Mouse (Mus musculus): ENCODE data around the gene Dusp23. TPM values are rescaled to one million over a fixed set of nuclear protein-coding genes. Genes with fewer than 3 reads are reported as not detected.

Dusp23 gene
- polyA plus RNA-seq, 1 experiment, result 14.2 TPM

DNA sequence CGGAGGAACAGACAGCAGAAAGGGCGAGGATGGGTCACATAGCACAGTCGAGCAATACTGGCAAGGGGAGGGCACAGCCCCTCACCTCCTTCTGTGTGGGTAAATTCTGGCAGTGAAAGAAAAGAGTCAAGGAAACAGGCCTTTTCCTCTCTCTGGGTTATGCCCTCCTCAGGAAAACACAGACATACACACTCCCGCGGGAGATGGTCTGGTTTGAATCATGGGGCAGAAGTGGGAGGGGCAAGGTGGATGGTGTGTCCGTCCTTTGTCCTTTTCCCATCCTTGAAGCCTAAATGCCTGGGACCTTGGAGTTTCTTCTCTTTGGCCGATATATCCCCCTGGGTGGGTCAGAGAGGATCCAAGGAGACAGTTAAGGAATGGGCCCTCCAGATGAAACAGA lies 2.9 kb downstream of the Dusp23 start:
- DNase-seq, result no peak
- Histone ChIP-seq H3K27me3 (ENCODE audit: control insufficient read depth, insufficient read depth, low read length) (no peaks in the 10 kb centered on the region), H3K4me1 (replicated peaks; ENCODE audit: control insufficient read depth, insufficient read depth, low read length) (no peaks in the 10 kb centered on the region), H3K36me3 (ENCODE audit: control insufficient read depth, insufficient read depth, low read length) (no peaks in the 10 kb centered on the region), H3K4me3 (ENCODE audit: control insufficient read depth, insufficient read depth, low read length) (no peak overlapping the region), H3K27ac (ENCODE audit: control insufficient read depth, insufficient read depth, low read length) (no peak overlapping the region)
- TF ChIP-seq POLR2A (IDR thresholded peaks at IDR 0.05; ENCODE audit: control insufficient read depth, extremely low read depth, insufficient read depth, low read length, poor library complexity) (no peak), CTCF (IDR thresholded peaks at IDR 0.05; ENCODE audit: borderline replicate concordance, control insufficient read depth, extremely low read depth, insufficient read depth, low read length, poor library complexity) (no peak)
- 88% methylated on average over 7 of the region's 7 CpGs for WGBS

DNA sequence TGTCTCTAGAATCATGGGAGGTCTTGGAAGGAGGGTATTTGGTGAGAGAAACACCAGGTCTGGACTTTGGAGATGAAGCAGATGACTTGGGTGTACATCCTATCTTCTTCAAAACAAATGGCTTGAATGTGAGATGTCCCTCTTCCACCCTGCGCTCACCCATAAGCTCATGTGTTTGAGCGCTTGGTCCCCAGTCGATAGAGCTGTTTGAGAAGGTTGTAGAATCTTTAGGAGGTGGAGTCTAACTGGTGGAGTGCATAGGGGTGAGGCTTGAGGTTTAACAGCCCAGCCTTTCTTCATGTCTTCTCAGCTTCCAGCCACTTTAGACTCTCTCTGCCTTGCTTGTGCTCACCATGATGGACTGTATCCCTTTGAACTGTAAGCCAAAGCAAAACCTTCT lies 6.5 kb downstream of the Dusp23 start:
- Histone ChIP-seq H3K27me3 (ENCODE audit: control insufficient read depth, insufficient read depth, low read length) (no peaks in the 10 kb centered on the region), H3K27ac (ENCODE audit: control insufficient read depth, insufficient read depth, low read length) (no peak overlapping the region), H3K4me3 (ENCODE audit: control insufficient read depth, insufficient read depth, low read length) (no peak overlapping the region), H3K4me1 (replicated peaks; ENCODE audit: control insufficient read depth, insufficient read depth, low read length) (no peaks in the 10 kb centered on the region), H3K36me3 (ENCODE audit: control insufficient read depth, insufficient read depth, low read length) (no peaks in the 10 kb centered on the region)
- no peak for DNase-seq
- 95% methylated on average over 3 of the region's 3 CpGs for WGBS
- TF ChIP-seq POLR2A (IDR thresholded peaks at IDR 0.05; ENCODE audit: control insufficient read depth, extremely low read depth, insufficient read depth, low read length, poor library complexity) (no peak), CTCF (IDR thresholded peaks at IDR 0.05; ENCODE audit: borderline replicate concordance, control insufficient read depth, extremely low read depth, insufficient read depth, low read length, poor library complexity) (no peak)

DNA sequence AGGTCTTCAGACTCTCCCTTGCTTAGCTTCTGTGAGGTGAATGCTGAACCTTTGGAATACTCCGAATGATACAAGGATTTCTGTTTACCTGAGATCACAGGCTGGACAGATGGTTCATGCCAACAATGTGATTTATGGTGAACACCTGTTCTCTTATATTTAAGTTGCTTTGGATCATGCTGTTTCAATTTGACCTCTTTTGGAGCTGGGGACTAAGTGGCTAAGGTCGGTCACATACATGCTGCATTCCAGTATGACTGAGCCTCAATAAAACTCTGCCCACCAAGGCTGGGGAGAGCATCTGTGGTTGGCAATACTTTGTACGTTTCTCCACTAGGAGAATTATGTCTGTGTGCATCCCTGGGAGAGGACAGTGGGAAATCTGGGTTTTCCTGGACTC lies 8.7 kb downstream of the Dusp23 start:
- no peaks in the 10 kb centered on the region for H3K36me3 ChIP-seq (ENCODE audit: control insufficient read depth, insufficient read depth, low read length)
- no peaks in the 10 kb centered on the region for H3K4me1 ChIP-seq (replicated peaks; ENCODE audit: control insufficient read depth, insufficient read depth, low read length)
- H3K27ac ChIP-seq (ENCODE audit: control insufficient read depth, insufficient read depth, low read length), result no peak overlapping the region
- 84% methylated on average over 3 of the region's 3 CpGs for WGBS
- no peak for DNase-seq
- H3K27me3 ChIP-seq (ENCODE audit: control insufficient read depth, insufficient read depth, low read length), result no peaks in the 10 kb centered on the region
- TF ChIP-seq POLR2A (IDR thresholded peaks at IDR 0.05; ENCODE audit: control insufficient read depth, extremely low read depth, insufficient read depth, low read length, poor library complexity), result no peak
- no peak overlapping the region for H3K4me3 ChIP-seq (ENCODE audit: control insufficient read depth, insufficient read depth, low read length)

DNA sequence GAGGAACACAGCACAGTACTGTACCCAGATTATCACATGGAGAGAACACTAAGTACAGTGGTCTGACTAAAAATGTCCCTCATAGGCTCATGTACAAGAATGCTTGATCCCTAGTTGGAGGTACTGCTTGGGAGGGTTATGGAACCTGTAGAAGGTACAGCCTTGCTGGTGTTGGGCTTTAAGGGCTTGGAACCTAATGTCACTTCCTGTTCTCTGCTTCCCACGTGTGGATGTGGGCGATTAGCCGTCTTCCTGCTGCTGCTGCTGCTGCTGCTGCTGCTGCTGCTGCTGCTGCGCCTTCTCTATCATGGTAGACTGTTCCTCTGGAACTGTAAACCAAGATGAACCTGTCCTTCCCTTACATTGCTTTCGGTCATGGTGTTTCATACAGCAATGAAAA lies 9.2 kb downstream of the Dusp23 start:
- DNase-seq, result no peak
- no peak overlapping the region for H3K27ac ChIP-seq (ENCODE audit: control insufficient read depth, insufficient read depth, low read length)
- no peaks in the 10 kb centered on the region for H3K4me1 ChIP-seq (replicated peaks; ENCODE audit: control insufficient read depth, insufficient read depth, low read length)
- H3K36me3 ChIP-seq (ENCODE audit: control insufficient read depth, insufficient read depth, low read length), result no peaks in the 10 kb centered on the region
- WGBS, result 37% methylated on average over 5 of the region's 5 CpGs
- no peak overlapping the region for H3K4me3 ChIP-seq (ENCODE audit: control insufficient read depth, insufficient read depth, low read length)
- H3K27me3 ChIP-seq (ENCODE audit: control insufficient read depth, insufficient read depth, low read length), result no peaks in the 10 kb centered on the region
- TF ChIP-seq POLR2A (IDR thresholded peaks at IDR 0.05; ENCODE audit: control insufficient read depth, extremely low read depth, insufficient read depth, low read length, poor library complexity), result no peak
- TF ChIP-seq CTCF (IDR thresholded peaks at IDR 0.05; ENCODE audit: borderline replicate concordance, control insufficient read depth, extremely low read depth, insufficient read depth, low read length, poor library complexity), result no peak

DNA sequence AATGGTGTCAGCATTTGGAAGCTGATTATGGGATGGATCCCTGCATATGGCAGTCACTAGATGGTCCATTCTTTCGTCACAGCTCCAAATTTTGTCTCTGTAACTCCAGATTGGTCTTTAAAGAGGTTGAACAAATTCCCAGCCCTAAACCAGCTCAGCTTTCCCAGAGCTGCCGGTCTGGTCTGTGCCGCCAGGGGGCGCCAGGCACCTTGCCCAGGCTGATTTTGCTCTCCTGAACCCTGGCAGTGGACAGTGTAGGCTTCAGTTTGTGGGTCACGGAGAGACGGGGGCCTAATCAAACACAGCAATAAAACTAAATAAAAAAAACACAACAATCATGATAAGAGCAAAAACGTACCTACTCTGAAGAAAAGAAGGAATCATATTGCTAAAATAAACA lies 13.5 kb downstream of the Dusp23 start:
- Histone ChIP-seq H3K27ac (ENCODE audit: control insufficient read depth, insufficient read depth, low read length) (no peak overlapping the region), H3K27me3 (ENCODE audit: control insufficient read depth, insufficient read depth, low read length) (no peaks in the 10 kb centered on the region), H3K4me3 (ENCODE audit: control insufficient read depth, insufficient read depth, low read length) (no peak overlapping the region), H3K4me1 (replicated peaks; ENCODE audit: control insufficient read depth, insufficient read depth, low read length) (no peaks in the 10 kb centered on the region), H3K36me3 (ENCODE audit: control insufficient read depth, insufficient read depth, low read length) (no peaks in the 10 kb centered on the region)
- TF ChIP-seq CTCF (IDR thresholded peaks at IDR 0.05; ENCODE audit: borderline replicate concordance, control insufficient read depth, extremely low read depth, insufficient read depth, low read length, poor library complexity) (peak; percentile 90), POLR2A (IDR thresholded peaks at IDR 0.05; ENCODE audit: control insufficient read depth, extremely low read depth, insufficient read depth, low read length, poor library complexity) (no peak)
- WGBS, result 18% methylated on average over 7 of the region's 7 CpGs
- peak; percentile 64 for DNase-seq

DNA sequence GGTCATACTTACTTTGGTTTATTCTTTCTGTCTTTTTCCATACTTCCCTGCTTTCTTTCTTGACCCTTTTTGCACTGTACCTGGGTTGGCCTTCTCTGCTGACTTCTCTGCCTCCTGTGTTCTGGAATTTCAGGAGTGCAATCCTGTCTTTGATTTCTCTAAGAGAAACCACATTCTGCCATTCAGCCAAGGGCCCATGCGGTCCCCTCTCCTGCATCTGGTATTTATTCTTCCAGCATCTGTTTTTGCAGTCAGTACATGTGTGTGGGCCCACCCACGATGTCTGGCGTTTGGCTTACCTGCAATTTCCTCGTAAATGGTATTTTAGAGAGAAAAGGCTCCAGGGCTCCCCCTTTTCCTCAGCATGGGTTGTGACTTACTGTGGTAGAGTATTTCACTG lies 14.6 kb downstream of the Dusp23 start:
- no peak overlapping the region for H3K4me3 ChIP-seq (ENCODE audit: control insufficient read depth, insufficient read depth, low read length)
- no peaks in the 10 kb centered on the region for H3K4me1 ChIP-seq (replicated peaks; ENCODE audit: control insufficient read depth, insufficient read depth, low read length)
- TF ChIP-seq POLR2A (IDR thresholded peaks at IDR 0.05; ENCODE audit: control insufficient read depth, extremely low read depth, insufficient read depth, low read length, poor library complexity), result no peak
- no peak for TF ChIP-seq CTCF (IDR thresholded peaks at IDR 0.05; ENCODE audit: borderline replicate concordance, control insufficient read depth, extremely low read depth, insufficient read depth, low read length, poor library complexity)
- 90% methylated on average over 4 of the region's 4 CpGs for WGBS
- no peaks in the 10 kb centered on the region for H3K27me3 ChIP-seq (ENCODE audit: control insufficient read depth, insufficient read depth, low read length)
- no peak overlapping the region for H3K27ac ChIP-seq (ENCODE audit: control insufficient read depth, insufficient read depth, low read length)
- no peaks in the 10 kb centered on the region for H3K36me3 ChIP-seq (ENCODE audit: control insufficient read depth, insufficient read depth, low read length)
- no peak for DNase-seq

DNA sequence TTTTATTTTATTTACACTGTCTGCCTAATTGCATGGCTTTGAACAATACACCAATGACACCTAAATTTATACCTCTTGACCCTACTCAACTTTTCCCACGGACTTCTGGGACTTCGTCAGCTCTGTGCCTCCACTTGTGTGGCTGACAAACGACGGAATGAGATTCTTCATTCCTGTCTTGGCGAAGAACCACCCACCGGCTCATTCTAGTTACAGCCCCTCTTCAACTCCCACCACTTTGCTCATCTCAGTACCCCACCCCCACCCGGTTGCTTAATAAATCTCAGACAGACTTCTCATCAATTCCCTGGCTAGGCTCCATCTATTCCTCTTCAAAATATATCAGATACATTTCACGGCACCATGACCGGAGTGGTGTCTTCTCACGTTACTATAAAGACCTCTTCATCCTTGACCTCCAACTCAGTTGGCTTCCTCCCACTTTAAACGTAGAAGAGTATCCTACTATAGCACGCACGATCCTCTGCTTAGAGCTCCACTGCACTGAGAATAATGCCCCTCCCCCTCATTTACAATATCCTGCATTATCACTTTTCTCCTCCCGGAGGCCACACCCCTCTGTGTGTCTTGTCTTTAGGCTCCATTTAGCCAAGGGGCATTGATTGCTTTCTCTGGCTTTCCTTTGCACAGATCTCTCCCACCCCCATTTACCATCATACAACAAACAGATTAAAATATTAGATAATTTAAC lies 15.2 kb downstream of the Dusp23 start:
- H3K27me3 ChIP-seq (ENCODE audit: control insufficient read depth, insufficient read depth, low read length), result no peaks in the 10 kb centered on the region
- no peaks in the 10 kb centered on the region for H3K36me3 ChIP-seq (ENCODE audit: control insufficient read depth, insufficient read depth, low read length)
- H3K4me3 ChIP-seq (ENCODE audit: control insufficient read depth, insufficient read depth, low read length), result no peak overlapping the region
- TF ChIP-seq POLR2A (IDR thresholded peaks at IDR 0.05; ENCODE audit: control insufficient read depth, extremely low read depth, insufficient read depth, low read length, poor library complexity) (no peak), CTCF (IDR thresholded peaks at IDR 0.05; ENCODE audit: borderline replicate concordance, control insufficient read depth, extremely low read depth, insufficient read depth, low read length, poor library complexity) (no peak)
- no peak for DNase-seq
- WGBS, result 74% methylated on average over 14 of the region's 14 CpGs
- no peak overlapping the region for H3K27ac ChIP-seq (ENCODE audit: control insufficient read depth, insufficient read depth, low read length)
- no peaks in the 10 kb centered on the region for H3K4me1 ChIP-seq (replicated peaks; ENCODE audit: control insufficient read depth, insufficient read depth, low read length)

Measured in thymus, adult 2 months (tissue).